Mouse (Mus musculus): ENCODE measurements around the gene Lmod1. TPM values are rescaled to one million over a fixed set of nuclear protein-coding genes. Genes with fewer than 3 reads are reported as not detected.

Lmod1 gene
- polyA plus RNA-seq, 1 experiment from 2014 or later: 2.1 TPM

GRCm38 (mm10) chr1:135413996-135414395 is 89.4 kb downstream of the Lmod1 start:
- peaks cover 66% of the 10 kb centered on the region for H3K36me3 ChIP-seq (ENCODE audit: insufficient read depth, low read length)
- H3K4me3 ChIP-seq (replicated peaks; ENCODE audit: low read depth, low read length): no peak overlapping the region
- H3K27me3 ChIP-seq (ENCODE audit: insufficient read depth, low read length): no peaks in the 10 kb centered on the region
- H3K9ac ChIP-seq (ENCODE audit: low read depth, low read length): no peak overlapping the region
- 0 out of 2 replicates have a peak, but pooled peaks cover 4% of the 10 kb centered on the region for H3K4me1 ChIP-seq (replicated peaks; ENCODE audit: insufficient read depth, low read length)
- no peak overlapping the region for H3K27ac ChIP-seq
- no peak for ATAC-seq (replicated peaks; ENCODE audit: low FRiP score, low read depth)
- H3K4me2 ChIP-seq (ENCODE audit: low read length): no peak overlapping the region
- H3K9me3 ChIP-seq (replicated peaks; ENCODE audit: low read length): no peaks in the 10 kb centered on the region
- TF ChIP-seq CTCF (IDR thresholded peaks at IDR 0.05; ENCODE audit: low read depth): no peak
- no peak for DNase-seq (ENCODE audit: low spot score)

Other genes with a start within 250 kb of the Lmod1 start
- gene Lgr6, start 219.5 kb upstream of the Lmod1 start, polyA plus RNA-seq (2015; fragmentation: Nextera tagmentation; extraction: Ambion mirVana): 0.83 and 0.88 TPM in 2 replicates
- gene Ptpn7, start 192.1 kb upstream of the Lmod1 start, polyA plus RNA-seq (2015; fragmentation: Nextera tagmentation; extraction: Ambion mirVana): 0.38 and 0.42 TPM in 2 replicates
- 47.4 and 49.3 TPM in 2 replicates for gene Arl8a, start 178.0 kb upstream of the Lmod1 start, polyA plus RNA-seq (2015; fragmentation: Nextera tagmentation; extraction: Ambion mirVana)
- not detected in 2 replicates for gene Gpr37l1, start 157.1 kb upstream of the Lmod1 start, polyA plus RNA-seq (2015; fragmentation: Nextera tagmentation; extraction: Ambion mirVana)
- 36.1 and 39.2 TPM in 2 replicates for gene Elf3, start 66.2 kb upstream of the Lmod1 start, polyA plus RNA-seq (2015; fragmentation: Nextera tagmentation; extraction: Ambion mirVana)
- gene Rnpep, start 40.7 kb upstream of the Lmod1 start, polyA plus RNA-seq (2015; fragmentation: Nextera tagmentation; extraction: Ambion mirVana): 56.5 and 62.8 TPM in 2 replicates
- 314 and 318 TPM in 2 replicates for gene Timm17a, start 11.0 kb upstream of the Lmod1 start, polyA plus RNA-seq (2015; fragmentation: Nextera tagmentation; extraction: Ambion mirVana)
- gene Shisa4, start 50.4 kb downstream of the Lmod1 start, polyA plus RNA-seq (2015; fragmentation: Nextera tagmentation; extraction: Ambion mirVana): 42.9 and 50.7 TPM in 2 replicates
- 53.1 and 65.4 TPM in 2 replicates for gene Ipo9, start 105.7 kb downstream of the Lmod1 start, polyA plus RNA-seq (2015; fragmentation: Nextera tagmentation; extraction: Ambion mirVana)

Data from kidney, postnatal 0 days (tissue).